8 mouse cellular contexts compared by ENCODE assay signal in genomic region chr4:155490456-155490855, GRCm38 (mm10). TPM values are rescaled to one million over a fixed set of nuclear protein-coding genes. Genes with fewer than 3 reads are reported as not detected.
DNase-seq lines count a peak whose midpoint lies in the region; ATAC-seq and TF ChIP-seq lines count a peak whose summit lies in the region.

No protein-coding gene starts in this region.

- DNase-seq in kidney, postnatal 14 days = no peak
- no peak for DNase-seq in midbrain, postnatal 0 days (ENCODE audit: low spot score)
- no peak for DNase-seq in Muller cell, postnatal 12 days (ENCODE audit: inconsistent ontology term)
- no peak for DNase-seq in thymus, postnatal 14 days
- no peak for DNase-seq in gastrocnemius, postnatal 10 days

- peak overlapping the region; percentile 100 for H3K9ac ChIP-seq in kidney, embryonic 16.5 days (replicated peaks; ENCODE audit: low read length)
- H3K9ac ChIP-seq in limb, embryonic 13.5 days = peak overlapping the region; percentile 100
- H3K9ac ChIP-seq in midbrain, postnatal 0 days (replicated peaks; ENCODE audit: low read length, poor library complexity, severe bottlenecking) = peak overlapping the region; percentile 100

- H3K27ac ChIP-seq in kidney, embryonic 16.5 days (ENCODE audit: low read length) = peak overlapping the region; percentile 81
- peak overlapping the region; percentile 20; the same call in 1 of the 2 replicates for H3K27ac ChIP-seq in embryonic fibroblast, embryonic 13.5 days (ENCODE audit: insufficient read depth, low read length)
- H3K27ac ChIP-seq in limb, embryonic 13.5 days = peak overlapping the region; percentile 39; the same call in 1 of the 2 replicates
- H3K27ac ChIP-seq in midbrain, postnatal 0 days (ENCODE audit: low read depth, low read length) = peak overlapping the region; percentile 93

- no peak for ATAC-seq in kidney, embryonic 16.5 days (ENCODE audit: low FRiP score, low TSS enrichment)
- ATAC-seq in limb, embryonic 13.5 days (ENCODE audit: low FRiP score, low read depth) = no peak
- no peak for ATAC-seq in midbrain, postnatal 0 days (ENCODE audit: low FRiP score)

- TF ChIP-seq CTCF in embryonic fibroblast, embryonic 13.5 days (IDR thresholded peaks at IDR 0.05; ENCODE audit: borderline replicate concordance, insufficient read depth, low read length) = no peak
- TF ChIP-seq CTCF in midbrain, postnatal 0 days (IDR thresholded peaks at IDR 0.05) = no peak

- H3K27me3 ChIP-seq in kidney, embryonic 16.5 days (ENCODE audit: insufficient read depth, low read length) = no peaks in the 10 kb centered on the region
- no peaks in the 10 kb centered on the region for H3K27me3 ChIP-seq in limb, embryonic 13.5 days
- H3K27me3 ChIP-seq in midbrain, postnatal 0 days (ENCODE audit: insufficient read depth, low read length) = no peaks in the 10 kb centered on the region

- H3K36me3 ChIP-seq in kidney, embryonic 16.5 days (ENCODE audit: insufficient read depth, low read length) = no peaks in the 10 kb centered on the region
- H3K36me3 ChIP-seq in limb, embryonic 13.5 days = no peaks in the 10 kb centered on the region
- H3K36me3 ChIP-seq in midbrain, postnatal 0 days (ENCODE audit: insufficient read depth, low read length) = no peaks in the 10 kb centered on the region

- no peak for TF ChIP-seq POLR2A in embryonic fibroblast, embryonic 13.5 days (IDR thresholded peaks at IDR 0.05; ENCODE audit: low read depth, low read length)

- H3K4me2 ChIP-seq in kidney, embryonic 16.5 days (replicated peaks; ENCODE audit: low read depth, low read length) = peak overlapping the region; percentile 83
- H3K4me2 ChIP-seq in limb, embryonic 13.5 days (replicated peaks) = peak overlapping the region; percentile 72
- H3K4me2 ChIP-seq in midbrain, postnatal 0 days (ENCODE audit: low read depth, low read length, poor library complexity, severe bottlenecking) = peak overlapping the region; percentile 72

- no peaks in the 10 kb centered on the region for H3K9me3 ChIP-seq in kidney, embryonic 16.5 days (ENCODE audit: low read length)
- no peaks in the 10 kb centered on the region for H3K9me3 ChIP-seq in limb, embryonic 13.5 days
- H3K9me3 ChIP-seq in midbrain, postnatal 0 days (ENCODE audit: low read length) = no peaks in the 10 kb centered on the region

- WGBS in kidney, embryonic 16.5 days = 24% methylated on average over 5 of the region's 5 CpGs
- 27% methylated on average over 5 of the region's 5 CpGs for WGBS in limb, embryonic 13.5 days
- WGBS in midbrain, postnatal 0 days = 18% methylated on average over 5 of the region's 5 CpGs

- H3K4me3 ChIP-seq in kidney, embryonic 16.5 days (ENCODE audit: low read length) = peak overlapping the region; percentile 99
- H3K4me3 ChIP-seq in embryonic fibroblast, embryonic 13.5 days (ENCODE audit: insufficient read depth, low read length) = peak overlapping the region; percentile 52
- peak overlapping the region; percentile 99 for H3K4me3 ChIP-seq in limb, embryonic 13.5 days
- peak overlapping the region; percentile 82 for H3K4me3 ChIP-seq in midbrain, postnatal 0 days (ENCODE audit: low read depth, low read length)

- peaks cover 54% of the 10 kb centered on the region for H3K4me1 ChIP-seq in kidney, embryonic 16.5 days (ENCODE audit: insufficient read depth, low read length)
- H3K4me1 ChIP-seq in embryonic fibroblast, embryonic 13.5 days (ENCODE audit: control insufficient read depth, insufficient read depth, low read length) = peaks cover 9% of the 10 kb centered on the region; the same call in 1 of the 2 replicates
- H3K4me1 ChIP-seq in limb, embryonic 13.5 days = peaks cover 49% of the 10 kb centered on the region
- H3K4me1 ChIP-seq in midbrain, postnatal 0 days (ENCODE audit: insufficient read depth, low read length) = peaks cover 12% of the 10 kb centered on the region

RNA-seq across cellular contexts. Expression of gene Gnb1, which starts 0.7 kb away (rescaled TPM):
- polyA plus RNA-seq in kidney, embryonic 16.5 days (2015; fragmentation: Nextera tagmentation; extraction: Ambion mirVana) = 413 and 477 TPM in 2 replicates
- polyA plus RNA-seq in embryonic fibroblast, embryonic 13.5 days (2011; ENCODE audit: insufficient read length, low read depth, missing spikeins) = 532 and 536 TPM in 2 replicates
- polyA plus RNA-seq in limb, embryonic 13.5 days (2015; fragmentation: Nextera tagmentation; extraction: Ambion mirVana) = 506 and 533 TPM in 2 replicates
- 405 and 431 TPM in 2 replicates for total RNA-seq in midbrain, postnatal 0 days (2014; rRNA removed)
- polyA plus RNA-seq in midbrain, postnatal 0 days (2015; fragmentation: Nextera tagmentation; extraction: Ambion mirVana) = 1,405 and 1,414 TPM in 2 replicates
- total RNA-seq in gastrocnemius, postnatal 10 days (2021) = 100 to 1,000 TPM; 156 to 177 TPM

RNA-seq across cellular contexts. Expression of gene Tmem52, which starts 21.5 kb away (rescaled TPM):
- 1.9 and 2.2 TPM in 2 replicates for polyA plus RNA-seq in kidney, embryonic 16.5 days (2015; fragmentation: Nextera tagmentation; extraction: Ambion mirVana)
- not detected in 2 replicates for polyA plus RNA-seq in embryonic fibroblast, embryonic 13.5 days (2011; ENCODE audit: insufficient read length, low read depth, missing spikeins)
- polyA plus RNA-seq in limb, embryonic 13.5 days (2015; fragmentation: Nextera tagmentation; extraction: Ambion mirVana) = not detected in 2 replicates
- 1.5 and 2.1 TPM in 2 replicates for total RNA-seq in midbrain, postnatal 0 days (2014; rRNA removed)
- 0.33 TPM in 1 of 2 replicates, not detected in the other for polyA plus RNA-seq in midbrain, postnatal 0 days (2015; fragmentation: Nextera tagmentation; extraction: Ambion mirVana)
- total RNA-seq in gastrocnemius, postnatal 10 days (2021) = 100 to 1,000 TPM; 122 to 216 TPM

Comparison
In these comparisons a context has a peak if more than half of its experiments do, and no peak if none do; other contexts are left out.
1. H3K27ac ChIP-seq: peak in every context shown above with its lines; median percentile 93 in midbrain, postnatal 0 days; 81 in kidney, embryonic 16.5 days; 39 in limb, embryonic 13.5 days; 20 in embryonic fibroblast, embryonic 13.5 days.